Mouse (Mus musculus) left cerebral cortex, postnatal 25 days (tissue): Measurements from ENCODE around the gene Creb3l4. TPM values are rescaled to one million over a fixed set of nuclear protein-coding genes. Genes with fewer than 3 reads are reported as not detected.
"Not testable (repeated sequence)": the region's sequence is repeated elsewhere in the genome, so short reads cannot be mapped to it uniquely, and the experiment has no call there.

Source experiments
- DNase-seq, 2 experiments: peaks; one replicate each; pipeline ENCODE4 v3.0.0; 2022; ENCODE audit warnings: low spot score in 2 of 2, mixed read lengths in 1 of 2
- intact Hi-C: fragments of 180-260 bp; cut with DNase I; formaldehyde crosslinking; loops from one replicate; pipeline ENCODE4 v1.15.1; 2025
- total RNA-seq, 2 experiments: library from RNA; stranded (reverse); gene quantifications; 2 replicates each; pipeline ENCODE4 v1.2.3; 2021

The Creb3l4 gene
- not detected for total RNA-seq

DNA sequence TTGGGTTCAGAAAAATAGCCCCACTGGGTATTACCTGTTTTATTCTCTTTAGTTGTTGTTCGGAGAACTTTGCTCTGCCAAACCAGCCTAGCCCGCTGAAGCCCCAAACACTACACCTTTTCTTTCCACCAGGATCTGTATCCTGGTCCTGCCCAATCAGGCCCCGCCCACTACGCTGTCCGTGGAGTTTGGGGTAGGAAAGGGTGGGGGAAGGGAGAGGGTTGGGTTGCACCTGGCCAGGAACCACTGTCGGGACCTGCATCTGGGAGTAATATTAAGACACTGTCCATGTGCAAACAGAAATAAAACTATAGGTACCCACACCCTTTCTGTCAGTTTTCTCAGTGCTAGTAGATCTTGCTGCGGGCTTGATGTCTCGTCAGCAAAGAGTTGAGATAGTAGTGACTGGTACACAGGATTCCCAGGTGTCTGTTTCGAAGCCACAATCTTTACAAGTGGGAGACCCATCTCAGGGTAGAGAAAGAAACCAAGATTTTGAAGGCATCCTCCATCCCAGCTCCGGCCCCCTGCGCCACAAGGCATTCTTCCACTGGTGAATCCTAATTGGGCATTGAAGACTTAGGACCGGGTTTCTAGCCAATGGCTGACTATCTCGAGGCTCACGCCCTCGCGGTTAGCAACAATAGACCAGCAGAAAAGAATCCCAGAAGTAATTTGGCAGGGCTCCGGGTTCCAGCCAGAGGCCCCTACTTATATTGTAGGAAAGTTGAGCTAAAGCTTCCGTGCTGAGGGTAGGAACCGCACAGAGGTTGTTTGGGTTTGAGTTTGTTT, at the start of gene Creb3l4:
Creb3l4 (minus strand) TSS at position 529 of the 792 bp plus-strand sequence.
- intact Hi-C loops, result no loop called here

DNA sequence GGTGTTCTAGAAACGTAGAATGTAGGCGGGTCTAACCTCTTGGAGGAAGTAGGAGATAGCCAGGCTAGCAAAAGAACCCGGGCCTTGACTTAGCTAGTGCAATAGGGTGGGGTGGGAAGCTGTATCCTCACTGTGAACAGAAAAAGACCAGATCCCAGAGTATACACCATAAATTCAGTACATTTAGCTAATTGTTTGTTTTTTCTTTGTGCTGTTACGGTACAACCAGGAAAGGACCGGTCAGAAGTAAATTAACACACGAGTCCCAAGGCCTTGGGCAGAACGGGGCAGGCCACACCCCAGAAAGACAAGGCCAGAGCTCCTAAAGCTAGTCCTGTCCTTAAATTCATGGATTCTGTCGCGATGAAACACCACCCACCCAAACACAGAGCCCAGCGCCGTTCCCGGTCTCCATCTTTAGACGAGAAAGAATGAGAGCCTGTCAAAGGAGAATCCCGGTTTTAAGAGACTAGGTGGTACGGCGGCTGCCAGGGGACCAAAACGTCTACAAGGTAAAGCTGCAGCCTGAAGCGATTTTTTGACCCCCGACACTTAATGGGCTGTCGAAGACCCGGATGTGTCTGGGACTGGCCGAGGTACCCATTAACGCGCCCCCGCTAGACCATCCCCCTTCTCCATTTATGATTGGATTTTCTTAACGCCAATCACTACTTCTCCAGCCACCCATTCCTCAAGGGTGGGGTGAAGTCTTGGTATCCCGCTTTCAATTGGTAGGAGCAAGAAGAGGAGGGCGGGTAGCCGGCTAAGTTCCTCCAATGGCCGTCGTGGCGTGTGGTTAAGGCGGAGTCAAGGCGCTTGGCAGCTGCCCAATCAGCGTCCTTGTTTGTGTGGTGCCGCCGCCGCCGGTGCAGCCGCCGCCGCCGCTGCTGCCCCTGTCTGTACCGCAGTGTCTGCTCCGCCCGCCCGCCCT, 49.3 kb upstream of the Creb3l4 start, which contains the start of gene Gatad2b:
Gatad2b (plus strand) TSS at position 834 of the 931 bp plus-strand sequence.
- peak; percentile 99 to 100 for DNase-seq
- intact Hi-C loops, result loop anchor here (1.0 to 10.0 kb wide), 3 partner anchors 27 to 182 kb away; partner anchors contain the start of genes Dennd4b and Ilf2

More for the DNA sequence above, at the start of gene Creb3l4:
- DNase-seq, result no peak

GRCm38 (mm10) chr3:90291982-90292344, 48.7 kb upstream of the Creb3l4 start:
- no peak for DNase-seq
- intact Hi-C loops, result loop anchor here (1.0 to 10.0 kb wide), 3 partner anchors 27 to 183 kb away; partner anchors contain the start of genes Dennd4b and Ilf2

DNA sequence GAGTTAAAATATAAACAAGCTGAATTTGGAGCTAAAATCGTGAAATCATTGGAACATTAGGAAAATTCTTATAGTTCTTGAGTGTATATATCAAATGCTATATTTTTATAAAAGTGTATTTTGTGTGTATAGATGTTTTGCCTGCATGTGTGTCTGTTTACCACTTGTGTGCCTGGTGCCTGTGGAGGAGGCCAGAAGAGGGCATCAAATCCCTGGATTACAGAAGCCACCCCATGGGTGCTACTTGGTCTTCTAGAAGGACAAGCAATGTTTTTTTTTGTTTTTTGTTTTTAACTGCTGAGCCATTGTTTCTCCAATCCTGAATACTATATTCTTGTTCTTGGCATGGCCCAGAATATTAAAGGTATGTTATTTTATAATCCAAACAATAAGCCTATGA, 47.3 kb upstream of the Creb3l4 start:
- DNase-seq, result no peak
- intact Hi-C loops, result loop anchor here (10.0 kb wide), 1 partner anchor 184 kb away; the partner anchor contains the start of gene Ilf2

GRCm38 (mm10) chr3:90289403-90289802, 46.1 kb upstream of the Creb3l4 start:
- DNase-seq, intact Hi-C loops: not testable (repeated sequence)

DNA sequence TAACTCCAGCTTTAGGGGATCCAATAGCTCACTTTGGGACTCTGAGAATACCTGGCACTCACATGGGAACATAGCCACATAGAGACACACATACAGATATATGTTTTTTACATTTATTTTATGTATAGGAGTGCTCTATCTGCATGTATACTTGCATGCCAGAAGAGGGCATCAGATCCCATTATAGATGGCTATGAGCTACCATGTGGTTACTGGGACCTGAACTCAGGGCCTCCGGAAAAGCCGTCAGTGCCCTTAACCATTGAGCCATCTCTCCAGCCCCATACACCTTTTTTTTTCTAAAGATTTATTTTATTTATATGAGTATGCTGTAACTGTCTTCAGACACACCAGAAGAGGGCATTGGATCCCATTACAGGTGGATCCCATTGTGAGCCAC, 40.8 kb upstream of the Creb3l4 start:
- DNase-seq, result no peak
- intact Hi-C loops, result loop anchor here (2.0 kb wide), 1 partner anchor 87 kb away; no protein-coding TSS in a partner anchor

- DNase-seq, result no peak
- intact Hi-C loops, result no loop called here
These were observed 37.4 kb upstream of the Creb3l4 start for GRCm38 (mm10) chr3:90280708-90281107.

- intact Hi-C loops, result no loop called here
- no peak for DNase-seq
These were observed 36.4 kb upstream of the Creb3l4 start for GRCm38 (mm10) chr3:90279743-90280142.

DNA sequence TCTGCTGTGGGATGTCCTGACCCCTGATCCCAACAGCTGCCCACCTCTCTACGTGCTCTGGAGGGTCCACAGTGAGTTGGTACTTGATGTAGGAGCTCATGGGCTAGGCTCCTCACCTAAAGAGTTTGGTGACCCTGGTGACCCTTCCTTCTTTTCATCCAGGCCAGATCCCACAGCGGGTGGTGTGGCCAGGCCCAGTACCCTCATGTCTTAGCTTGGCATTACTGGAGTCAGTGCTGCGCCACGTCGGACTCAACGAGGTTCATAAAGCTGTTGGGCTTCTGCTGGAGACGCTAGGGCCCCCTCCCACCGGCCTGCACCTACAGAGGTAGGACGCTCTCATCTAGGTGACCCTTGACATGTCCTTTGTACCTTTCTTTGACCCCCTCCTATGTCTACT, 35.9 kb upstream of the Creb3l4 start:
- intact Hi-C loops, result no loop called here
- DNase-seq, result no peak

DNA sequence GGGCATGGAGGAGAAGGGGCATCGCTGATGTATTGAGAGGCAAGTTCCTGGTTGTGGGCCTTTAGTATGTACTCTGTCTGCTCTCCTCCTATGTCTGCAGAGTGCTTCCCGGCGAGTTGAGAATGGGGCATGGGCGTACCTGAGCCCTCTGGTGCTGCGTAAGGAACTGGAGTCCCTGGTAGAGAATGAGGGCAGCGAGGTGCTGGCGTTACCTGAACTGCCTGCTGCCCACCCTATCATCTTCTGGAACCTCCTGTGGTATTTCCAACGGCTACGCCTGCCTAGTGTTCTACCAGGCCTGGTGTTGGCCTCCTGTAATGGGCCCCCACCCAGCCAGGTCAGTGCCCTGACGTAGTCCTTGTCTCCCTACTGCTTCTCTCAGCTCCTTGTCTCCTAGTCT, 34.9 kb upstream of the Creb3l4 start:
- intact Hi-C loops, result no loop called here
- DNase-seq, result no peak

- DNase-seq, result no peak
- intact Hi-C loops, result no loop called here
These were observed 34.5 kb upstream of the Creb3l4 start for GRCm38 (mm10) chr3:90277793-90278192.

DNA sequence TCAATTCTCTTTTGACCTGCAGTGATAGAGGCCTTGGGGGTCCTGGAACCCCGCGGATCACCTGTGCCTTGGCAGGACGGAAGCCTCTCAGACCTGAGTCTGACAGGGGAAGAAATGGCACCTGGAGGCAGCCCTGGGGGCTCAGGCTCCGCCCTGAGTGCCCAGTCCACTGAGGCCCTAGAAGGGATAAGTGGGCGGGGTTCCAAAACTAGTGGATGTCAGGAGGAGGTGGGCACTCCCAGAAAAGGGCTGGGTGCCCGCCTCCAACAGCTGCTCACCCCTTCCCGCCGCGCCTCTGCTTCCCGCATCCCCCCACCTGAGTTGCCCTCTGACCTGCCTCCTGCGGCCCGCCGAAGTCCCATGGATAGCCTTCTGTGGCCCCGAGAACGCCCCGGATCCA, 33.5 kb upstream of the Creb3l4 start:
- no peak for DNase-seq
- intact Hi-C loops, result no loop called here

DNA sequence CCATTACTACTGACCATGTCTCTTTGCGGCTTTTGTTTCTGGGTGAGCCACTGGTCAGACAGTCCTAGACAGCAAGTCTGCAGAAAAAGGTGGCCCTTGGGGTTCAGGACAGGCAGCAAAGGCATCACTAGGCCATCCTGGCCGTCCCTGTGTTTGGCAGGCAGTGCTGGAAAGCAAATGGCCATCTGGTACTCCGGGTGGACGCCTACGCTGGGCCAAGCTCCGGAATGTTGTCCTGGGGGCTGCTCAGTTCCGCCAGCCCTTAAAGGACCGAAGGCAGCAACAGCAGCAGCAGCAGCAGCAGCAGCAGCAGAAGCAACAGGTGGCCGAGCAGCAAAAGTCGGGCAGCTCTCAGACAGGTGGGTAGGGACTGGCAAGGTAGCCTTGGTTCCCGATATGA, 32.0 kb upstream of the Creb3l4 start:
- intact Hi-C loops, result no loop called here
- DNase-seq, result no peak

DNA sequence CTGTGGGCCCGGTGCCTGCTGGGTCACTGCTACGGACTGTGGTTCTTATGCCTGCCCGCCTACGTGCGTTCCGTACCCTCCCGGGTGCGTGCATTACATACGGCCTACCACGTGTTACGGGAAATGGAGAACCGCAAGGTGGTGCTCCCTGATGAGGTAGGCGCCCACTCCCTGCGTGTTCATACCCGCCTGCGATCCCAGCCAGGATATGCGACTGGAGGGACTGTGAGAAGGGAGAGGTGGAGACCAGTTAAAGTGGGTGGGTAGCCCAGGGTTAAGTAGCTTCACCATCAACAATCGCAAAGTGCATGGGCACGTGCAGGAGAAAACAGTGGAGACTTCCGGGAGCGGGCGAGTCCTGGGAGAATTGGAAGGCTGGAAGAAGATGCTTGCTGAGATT, 30.5 kb upstream of the Creb3l4 start:
- intact Hi-C loops, result no loop called here
- DNase-seq, result no peak

DNA sequence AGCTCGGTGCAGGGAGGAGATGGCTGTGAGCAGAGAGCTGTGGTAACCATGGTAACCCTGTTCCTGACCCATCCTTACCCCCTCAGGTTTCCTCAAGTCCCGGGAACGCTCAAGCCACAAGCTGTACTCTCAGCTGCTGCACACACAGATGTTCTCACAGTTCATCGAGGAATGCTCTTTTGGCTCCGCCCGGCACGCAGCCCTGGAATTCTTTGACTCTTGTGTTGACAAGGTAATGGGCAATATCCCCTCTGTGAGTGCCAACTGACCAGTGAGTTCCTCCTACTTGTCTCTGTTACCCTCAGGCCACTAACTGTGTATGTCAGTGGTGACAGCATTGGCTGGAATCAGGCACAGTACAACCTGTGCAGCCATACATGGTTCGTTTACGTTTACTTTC, 28.9 kb upstream of the Creb3l4 start:
- DNase-seq, result no peak
- intact Hi-C loops, result no loop called here

GRCm38 (mm10) chr3:90270784-90271183, 27.5 kb upstream of the Creb3l4 start:
- DNase-seq, result no peak
- intact Hi-C loops, result no loop called here

- intact Hi-C loops, result loop anchor here (5.0 kb wide), 1 partner anchor 103 kb away; no protein-coding TSS in a partner anchor
These were observed 25.7 kb upstream of the Creb3l4 start for GRCm38 (mm10) chr3:90268971-90269370.

DNA sequence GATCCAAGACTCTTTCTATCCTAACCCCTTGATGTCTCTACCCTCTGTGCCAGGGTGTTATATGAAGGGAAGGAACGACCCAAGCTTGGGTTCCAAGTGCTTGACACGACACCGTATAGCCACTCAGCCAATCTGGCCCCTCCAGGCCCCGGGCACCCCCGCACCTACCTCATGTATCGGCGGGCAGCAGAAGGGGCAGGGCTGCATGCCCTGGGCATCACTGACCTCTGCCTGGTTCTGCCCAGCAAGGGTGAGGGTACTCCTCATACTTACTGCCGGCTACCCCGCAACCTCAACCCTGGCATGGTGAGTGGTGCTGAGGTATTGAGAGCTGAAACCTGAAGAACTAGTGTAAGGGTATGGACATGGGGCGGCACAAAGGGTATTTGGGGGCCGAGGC, 24.9 kb upstream of the Creb3l4 start:
- intact Hi-C loops, result loop anchor here (5.0 kb wide), 1 partner anchor 104 kb away; no protein-coding TSS in a partner anchor
- DNase-seq, result no peak

More at GRCm38 (mm10) chr3:90268971-90269370, 25.7 kb upstream of the Creb3l4 start:
- DNase-seq, result no peak

DNA sequence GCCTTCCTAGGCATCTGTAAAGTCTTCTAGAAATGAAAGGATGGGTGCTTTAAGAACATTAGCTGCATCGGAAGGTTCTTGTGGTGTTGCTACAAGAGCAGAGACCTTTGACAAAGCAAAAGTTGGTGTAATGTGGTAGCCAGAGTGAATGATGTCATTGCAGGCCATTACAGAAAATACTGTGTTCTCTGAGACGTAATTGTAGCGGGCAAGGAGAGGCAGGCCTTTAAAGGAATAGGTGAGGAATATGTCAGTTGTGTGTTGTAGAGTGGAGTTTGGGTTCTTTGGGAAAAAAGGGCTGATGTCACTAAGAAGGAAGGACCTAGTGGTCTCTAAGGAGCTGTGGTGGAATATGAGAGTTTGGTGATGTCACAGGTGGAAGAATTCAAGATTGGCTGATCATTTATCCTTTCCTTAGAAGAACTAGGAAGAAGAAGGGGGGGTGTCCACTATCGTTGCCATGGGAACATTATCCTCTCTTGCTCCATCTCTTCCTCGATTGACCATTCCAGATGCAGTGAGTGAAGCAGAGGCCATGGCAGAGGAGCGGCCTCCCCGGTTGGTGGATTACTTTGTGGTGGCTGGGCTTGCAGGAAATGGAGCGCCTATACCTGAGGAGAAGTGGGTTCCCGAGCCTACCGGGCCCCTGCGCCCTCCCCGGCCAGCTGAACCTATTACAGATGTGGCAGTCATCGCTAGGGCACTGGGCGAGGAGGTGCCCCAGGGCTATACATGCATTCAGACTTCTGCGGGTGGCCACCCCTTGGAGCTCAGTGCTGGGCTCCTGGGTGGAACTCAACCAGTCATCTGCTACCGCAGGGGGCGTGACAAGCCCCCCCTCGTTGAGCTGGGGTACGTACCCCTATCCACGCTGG, 23.8 kb upstream of the Creb3l4 start:
- DNase-seq, result no peak
- intact Hi-C loops, result loop anchor here (5.0 kb wide), 1 partner anchor 105 kb away; no protein-coding TSS in a partner anchor
